Comparison of ENCODE assay signal across 14 mouse cellular contexts in the genomic region with DNA sequence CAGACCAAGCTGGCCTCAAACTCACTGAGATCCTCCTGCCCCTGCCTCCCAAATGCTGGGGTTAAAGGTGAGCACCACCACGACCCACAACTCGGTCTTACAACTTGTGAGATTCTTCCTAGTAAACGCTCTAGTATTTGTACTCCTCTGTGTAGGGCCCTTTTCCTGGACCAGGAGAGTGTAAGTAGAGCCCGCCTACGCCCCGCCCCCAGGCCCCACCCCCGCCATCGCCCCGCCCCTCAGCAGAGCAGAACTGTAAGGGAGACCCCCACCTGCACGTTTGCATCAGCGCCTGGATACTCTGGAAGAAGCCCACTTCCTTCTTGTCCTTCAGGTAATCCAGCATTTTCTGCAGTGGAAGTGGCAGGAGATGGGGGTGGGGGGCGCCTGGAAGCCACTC.
A peak's percentile ranks its signal among the peaks of the same experiment; 100 is the strongest.
DNase-seq lines count a peak whose midpoint lies in the region; ATAC-seq lines count a peak whose summit lies in the region.
"Had no signal": no experiment of that assay in that cellular context is flagged by ENCODE, and none has a peak within 500 bp of the region (broad histone marks: within the 10 kb centered on the region; RNA-seq: fewer than 3 reads in every experiment).

No protein-coding gene starts in this region.

- H3K27me3 ChIP-seq in hindbrain, embryonic 14.5 days (ENCODE audit: control insufficient read depth, insufficient read depth, low read length): no peaks in the 10 kb centered on the region
- peaks cover 13% of the 10 kb centered on the region for H3K27me3 ChIP-seq in hindbrain, embryonic 10.5 days (ENCODE audit: insufficient read depth, poor library complexity, severe bottlenecking)
- H3K27me3 ChIP-seq in neural tube, embryonic 12.5 days (replicated peaks): no peaks in the 10 kb centered on the region; the same call in 1 of the 2 replicates
- no peaks in the 10 kb centered on the region for H3K27me3 ChIP-seq in embryonic facial prominence, embryonic 15.5 days
- H3K27me3 ChIP-seq in midbrain, embryonic 16.5 days (ENCODE audit: control insufficient read depth, insufficient read depth, low read depth, low read length): no peaks in the 10 kb centered on the region

- intact Hi-C loops in left cerebral cortex, postnatal 25 days (cut with DNase I): no loop called here

- no peak overlapping the region for H3K27ac ChIP-seq in hindbrain, embryonic 14.5 days
- no peak overlapping the region for H3K27ac ChIP-seq in hindbrain, embryonic 10.5 days
- no peak overlapping the region for H3K27ac ChIP-seq in neural tube, embryonic 12.5 days
- no peak overlapping the region for H3K27ac ChIP-seq in embryonic facial prominence, embryonic 15.5 days (replicated peaks)
- H3K27ac ChIP-seq in midbrain, embryonic 16.5 days (ENCODE audit: low read length): no peak overlapping the region
- H3K27ac ChIP-seq: heart, adult 2 months; liver, embryonic 13.5 days had no signal

- 4% methylated on average over 12 of the region's 12 CpGs for WGBS in hindbrain, embryonic 14.5 days
- WGBS in hindbrain, embryonic 10.5 days: 4% methylated on average over 12 of the region's 12 CpGs
- 6% methylated on average over 11 of the region's 12 CpGs for WGBS in neural tube, embryonic 12.5 days
- 5% methylated on average over 12 of the region's 12 CpGs for WGBS in embryonic facial prominence, embryonic 15.5 days
- 4% methylated on average over 11 of the region's 12 CpGs for WGBS in midbrain, embryonic 16.5 days

- ATAC-seq in hindbrain, embryonic 14.5 days (ENCODE audit: low FRiP score): no peak
- no peak for ATAC-seq in neural tube, embryonic 12.5 days (ENCODE audit: low FRiP score, low read depth)
- ATAC-seq in embryonic facial prominence, embryonic 15.5 days (ENCODE audit: insufficient number of reproducible peaks, low FRiP score, low TSS enrichment, low read depth): peak; percentile 14; the same call in 1 of the 2 replicates
- no peak for ATAC-seq in midbrain, embryonic 16.5 days

- no peak overlapping the region for H3K4me3 ChIP-seq in hindbrain, embryonic 14.5 days (replicated peaks; ENCODE audit: low read length)
- no peak overlapping the region; the same call in 1 of the 2 replicates for H3K4me3 ChIP-seq in hindbrain, embryonic 10.5 days
- H3K4me3 ChIP-seq in neural tube, embryonic 12.5 days: no peak overlapping the region
- no peak overlapping the region for H3K4me3 ChIP-seq in embryonic facial prominence, embryonic 15.5 days (replicated peaks)
- peak overlapping the region; percentile 15 for H3K4me3 ChIP-seq in midbrain, embryonic 16.5 days (ENCODE audit: low read depth, low read length)
- H3K4me3 ChIP-seq: heart, adult 2 months; liver, embryonic 13.5 days had no signal

- H3K4me2 ChIP-seq in hindbrain, embryonic 14.5 days (replicated peaks): peak overlapping the region; percentile 12; the same call in 1 of the 2 replicates
- H3K4me2 ChIP-seq in neural tube, embryonic 12.5 days (replicated peaks): 0 out of 2 replicates have a peak overlapping the region, but pooled peaks have one; percentile 16
- no peak overlapping the region for H3K4me2 ChIP-seq in embryonic facial prominence, embryonic 15.5 days (replicated peaks)
- peak overlapping the region; percentile 41 for H3K4me2 ChIP-seq in midbrain, embryonic 16.5 days (ENCODE audit: low read length)
- H3K4me2 ChIP-seq: liver, embryonic 13.5 days had no signal

- H3K9ac ChIP-seq in hindbrain, embryonic 14.5 days: no peak overlapping the region
- no peak overlapping the region for H3K9ac ChIP-seq in neural tube, embryonic 12.5 days
- H3K9ac ChIP-seq in embryonic facial prominence, embryonic 15.5 days: no peak overlapping the region
- H3K9ac ChIP-seq in midbrain, embryonic 16.5 days (ENCODE audit: low read depth, low read length): 0 out of 2 replicates have a peak overlapping the region, but pooled peaks have one; percentile 30
- H3K9ac ChIP-seq: liver, embryonic 13.5 days had no signal

- H3K9me3 ChIP-seq in hindbrain, embryonic 14.5 days (ENCODE audit: control insufficient read depth, low read length): no peaks in the 10 kb centered on the region
- H3K9me3 ChIP-seq in hindbrain, embryonic 10.5 days: peaks cover 6% of the 10 kb centered on the region; the same call in 1 of the 2 replicates
- H3K9me3 ChIP-seq in neural tube, embryonic 12.5 days: no peaks in the 10 kb centered on the region
- no peaks in the 10 kb centered on the region for H3K9me3 ChIP-seq in embryonic facial prominence, embryonic 15.5 days (replicated peaks)
- H3K9me3 ChIP-seq in midbrain, embryonic 16.5 days (replicated peaks; ENCODE audit: control insufficient read depth, low read length, poor library complexity, severe bottlenecking): peaks cover 3% of the 10 kb centered on the region; the same call in 1 of the 2 replicates

- peaks cover 7% of the 10 kb centered on the region; the same call in 1 of the 2 replicates for H3K4me1 ChIP-seq in hindbrain, embryonic 14.5 days (replicated peaks; ENCODE audit: control insufficient read depth, insufficient read depth, low read length)
- H3K4me1 ChIP-seq in hindbrain, embryonic 10.5 days (replicated peaks): peaks cover 29% of the 10 kb centered on the region
- peaks cover 7% of the 10 kb centered on the region for H3K4me1 ChIP-seq in neural tube, embryonic 12.5 days
- H3K4me1 ChIP-seq in embryonic facial prominence, embryonic 15.5 days: peaks cover 15% of the 10 kb centered on the region
- no peaks in the 10 kb centered on the region for H3K4me1 ChIP-seq in midbrain, embryonic 16.5 days (ENCODE audit: control insufficient read depth, insufficient read depth, low read length)

- H3K36me3 ChIP-seq in hindbrain, embryonic 14.5 days (replicated peaks; ENCODE audit: control insufficient read depth, insufficient read depth): no peaks in the 10 kb centered on the region
- no peaks in the 10 kb centered on the region for H3K36me3 ChIP-seq in hindbrain, embryonic 10.5 days
- no peaks in the 10 kb centered on the region for H3K36me3 ChIP-seq in neural tube, embryonic 12.5 days
- no peaks in the 10 kb centered on the region for H3K36me3 ChIP-seq in embryonic facial prominence, embryonic 15.5 days
- no peaks in the 10 kb centered on the region for H3K36me3 ChIP-seq in midbrain, embryonic 16.5 days (ENCODE audit: control insufficient read depth, insufficient read depth, low read length)
- H3K36me3 ChIP-seq: liver, embryonic 13.5 days had no signal

- DNase-seq in hindbrain, embryonic 14.5 days (ENCODE audit: low spot score): no peak
- no peak for DNase-seq in hindbrain, embryonic 10.5 days (ENCODE audit: low spot score)
- DNase-seq in neural tube, embryonic 10.5 days (ENCODE audit: extremely low spot score, low spot score): no peak
- no peak for DNase-seq in left cerebral cortex, postnatal 25 days (ENCODE audit: low spot score in 2 of 2)
- no peak for DNase-seq in T-cell, adult 2 months (ENCODE audit: low spot score)
- DNase-seq: cerebellum, adult 8-10 months; heart, adult 2 months; heart, postnatal 4 days; kidney, adult 9 months; liver, embryonic 13.5 days; lung, postnatal 4 days had no signal
